Mouse (Mus musculus) gastrocnemius, postnatal 25 days (tissue): ENCODE measurements around the gene Snx32. TPM values are rescaled to one million over a fixed set of nuclear protein-coding genes. Genes with fewer than 3 reads are reported as not detected.

Source experiments
- DNase-seq: peaks from one replicate; pipeline ENCODE4 v3.0.0; 2022
- long read RNA-seq, 2 experiments: library from polyadenylated mRNA; stranded (forward); transcript quantifications; one replicate each; pipeline ENCODE4 v2.0.0; 2021
- total RNA-seq, 2 experiments: library from RNA; stranded (reverse); gene quantifications; 1 replicate in 1 of 2; 2 replicates in 1 of 2; pipeline ENCODE4 v1.2.3; 2021

The Snx32 gene
- 1 to 10 TPM; 6.9 to 7.5 TPM for total RNA-seq
- long read RNA-seq, experiment 1, partial matches to known transcripts: 0 of 16 reads
- long read RNA-seq, experiment 1, other reads (novel, unspliced or antisense): 14 of 16 reads
- long read RNA-seq, experiment 2, partial matches to known transcripts: 13 of 24 reads
- long read RNA-seq, experiment 2, other reads (novel, unspliced or antisense): 7 of 24 reads

GRCm38 (mm10) chr19:5510031-5511026 is at the start of gene Snx32:
Snx32 (minus strand) TSS chr19:5510538.
- peak; percentile 98 for DNase-seq

- no peak for DNase-seq
Measured at GRCm38 (mm10) chr19:5559631-5560456, 49.5 kb upstream of the Snx32 start.

GRCm38 (mm10) chr19:5559229-5559628 is 48.9 kb upstream of the Snx32 start:
- DNase-seq: no peak

- DNase-seq: no peak
Measured at GRCm38 (mm10) chr19:5558770-5559169, 48.4 kb upstream of the Snx32 start.

GRCm38 (mm10) chr19:5558169-5558568 is 47.8 kb upstream of the Snx32 start:
- no peak for DNase-seq

- no peak for DNase-seq
Measured at GRCm38 (mm10) chr19:5554212-5554611, 43.9 kb upstream of the Snx32 start.

GRCm38 (mm10) chr19:5553802-5554201 is 43.5 kb upstream of the Snx32 start:
- DNase-seq: no peak

- no peak for DNase-seq
Measured at GRCm38 (mm10) chr19:5547471-5548056, 37.2 kb upstream of the Snx32 start.

GRCm38 (mm10) chr19:5544031-5544430 is 33.7 kb upstream of the Snx32 start:
- no peak for DNase-seq

GRCm38 (mm10) chr19:5543362-5543761 is 33.0 kb upstream of the Snx32 start:
- DNase-seq: no peak

GRCm38 (mm10) chr19:5538786-5539185 is 28.4 kb upstream of the Snx32 start:
- no peak for DNase-seq

GRCm38 (mm10) chr19:5532520-5532919 is 22.2 kb upstream of the Snx32 start:
- DNase-seq: no peak

- no peak for DNase-seq
Measured at GRCm38 (mm10) chr19:5530138-5530524, 19.8 kb upstream of the Snx32 start.

GRCm38 (mm10) chr19:5529325-5530137 is 19.2 kb upstream of the Snx32 start:
- DNase-seq: peak; percentile 92

- no peak for DNase-seq
Measured at GRCm38 (mm10) chr19:5525204-5525603, 14.9 kb upstream of the Snx32 start.

GRCm38 (mm10) chr19:5518721-5519120 is 8.4 kb upstream of the Snx32 start:
- DNase-seq: no peak

- DNase-seq: no peak
Measured at GRCm38 (mm10) chr19:5516906-5517505, 6.7 kb upstream of the Snx32 start.

GRCm38 (mm10) chr19:5515840-5516777 is 5.8 kb upstream of the Snx32 start:
- no peak for DNase-seq

- no peak for DNase-seq
Measured at GRCm38 (mm10) chr19:5513005-5513349, 2.6 kb upstream of the Snx32 start.
